Mouse (Mus musculus) forelimb bud, embryonic 11.5 days (tissue): ENCODE results near the gene Esm1.
"Not testable (repeated sequence)": the region's sequence is repeated elsewhere in the genome, so short reads cannot be mapped to it uniquely, and the experiment has no call there.

Experiments used
- DNase-seq: peaks from one replicate; pipeline ENCODE4 v3.0.0-alpha.2; 2012; ENCODE audit warnings: low read depth, low spot score

Gene Esm1

DNA sequence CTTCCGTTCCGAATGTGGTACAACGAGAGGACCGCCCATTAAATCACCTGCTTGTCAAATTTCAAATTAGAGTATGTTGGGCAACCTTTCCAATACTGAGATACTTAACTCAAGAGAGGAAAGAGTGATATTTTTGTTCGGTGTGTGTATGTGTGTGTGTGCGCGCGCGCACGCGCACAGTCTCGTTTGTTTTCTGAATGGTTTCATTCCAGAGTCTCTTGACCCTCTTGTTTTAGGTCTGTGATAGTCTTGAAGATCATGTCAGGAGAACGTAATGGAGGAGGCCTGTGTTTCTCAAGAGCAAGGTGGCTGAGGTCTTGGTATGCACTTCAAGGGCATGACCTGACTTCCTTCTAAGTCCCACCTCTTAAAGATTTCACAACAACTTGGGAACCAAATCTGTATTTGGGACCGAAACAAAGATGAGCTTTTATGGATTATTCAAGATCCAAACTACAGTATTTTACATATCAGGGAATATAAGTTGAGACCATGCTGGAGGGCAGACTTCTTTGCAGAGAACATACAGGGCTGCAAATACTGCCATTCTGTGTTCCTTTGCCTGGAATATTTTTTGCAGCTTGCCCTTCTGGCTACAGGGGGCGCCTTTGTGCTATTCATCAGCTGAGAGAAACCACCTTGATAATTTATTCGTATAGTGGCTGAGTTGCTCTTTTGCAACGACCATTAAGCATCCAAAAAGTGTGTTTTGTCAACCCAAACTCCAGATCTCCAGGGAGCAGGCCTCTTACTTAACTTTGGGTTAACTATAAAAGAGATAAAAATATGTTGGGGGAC is 18.4 kb downstream of the Esm1 start:
- no peak for DNase-seq

DNA sequence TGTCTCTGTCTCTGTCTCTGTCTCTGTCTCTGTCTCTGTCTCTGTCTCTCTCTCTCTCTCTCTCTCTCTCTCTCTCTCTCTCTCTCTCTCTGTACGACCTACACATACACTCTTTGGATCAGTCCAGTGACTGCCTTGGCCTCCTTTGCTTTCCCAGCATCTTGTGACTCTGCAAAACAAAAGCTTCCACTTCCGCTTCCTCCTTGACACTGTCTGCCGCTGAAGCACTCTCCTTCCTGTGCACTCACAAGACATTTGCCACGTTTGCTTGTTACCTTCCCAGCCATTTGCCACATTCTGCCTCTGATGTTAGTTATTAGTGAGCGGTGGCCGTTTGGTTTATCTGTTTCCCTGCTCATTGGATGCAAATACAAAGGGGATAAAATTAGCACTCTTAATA is 32.7 kb downstream of the Esm1 start:
- DNase-seq, result no peak

DNA sequence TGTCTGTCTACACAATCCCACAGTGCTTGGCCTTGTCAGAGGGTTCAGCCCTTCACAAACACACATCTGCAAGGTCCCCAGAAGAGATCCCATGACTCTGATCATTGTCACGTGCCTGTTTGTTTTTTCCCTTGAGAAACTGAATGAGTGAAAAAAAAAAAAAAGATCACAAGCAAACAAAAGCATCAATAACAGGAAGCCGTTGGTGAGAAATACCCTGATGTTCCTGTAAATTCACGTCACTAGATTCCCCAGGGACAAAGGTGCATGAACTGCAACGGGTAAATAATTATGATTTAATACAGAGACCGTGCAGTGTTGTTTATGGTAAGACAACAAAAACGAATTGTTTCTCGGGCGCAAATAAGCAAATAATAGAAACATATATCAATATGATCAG is 35.6 kb downstream of the Esm1 start:
- DNase-seq, result no peak

DNA sequence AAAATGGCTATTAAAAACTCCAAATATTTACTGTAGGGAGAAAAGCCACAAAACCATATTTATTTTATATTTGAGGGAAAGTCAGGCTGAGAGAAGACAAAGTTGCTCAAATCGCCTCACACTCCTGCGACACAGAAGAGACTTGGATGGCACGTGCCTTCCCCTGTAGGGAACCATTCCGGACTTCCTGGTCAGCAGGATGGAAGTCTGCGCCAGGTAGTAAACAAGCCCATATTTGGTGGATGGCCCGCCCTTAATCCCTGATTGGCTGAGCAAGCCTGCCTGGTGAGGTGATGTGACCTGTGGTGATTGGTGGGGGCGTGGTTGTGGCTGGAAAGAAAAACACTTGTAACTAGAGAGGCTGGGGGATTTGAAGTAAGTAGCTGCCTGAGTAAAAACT is 43.1 kb downstream of the Esm1 start:
- not testable (repeated sequence) for DNase-seq

DNA sequence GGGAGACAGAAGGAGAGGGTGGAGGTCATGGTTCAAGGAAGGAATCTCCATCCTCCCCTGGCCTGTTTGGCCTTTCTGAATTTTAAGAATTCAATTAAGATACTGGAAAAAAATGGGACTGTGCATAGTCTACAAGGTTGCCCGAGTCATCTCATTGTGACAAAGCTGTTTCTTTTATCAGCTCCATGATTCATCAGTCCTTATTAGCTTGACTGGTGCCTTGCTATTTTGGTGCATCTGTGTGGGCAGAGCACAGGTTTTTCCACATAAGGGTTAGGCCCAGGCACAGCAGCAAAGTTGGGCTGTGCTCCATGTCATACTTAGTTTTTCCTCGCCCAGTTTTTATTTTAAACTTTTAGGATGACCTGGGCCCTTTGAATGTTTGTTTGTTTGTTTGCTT is 47.3 kb downstream of the Esm1 start:
- no peak for DNase-seq

DNA sequence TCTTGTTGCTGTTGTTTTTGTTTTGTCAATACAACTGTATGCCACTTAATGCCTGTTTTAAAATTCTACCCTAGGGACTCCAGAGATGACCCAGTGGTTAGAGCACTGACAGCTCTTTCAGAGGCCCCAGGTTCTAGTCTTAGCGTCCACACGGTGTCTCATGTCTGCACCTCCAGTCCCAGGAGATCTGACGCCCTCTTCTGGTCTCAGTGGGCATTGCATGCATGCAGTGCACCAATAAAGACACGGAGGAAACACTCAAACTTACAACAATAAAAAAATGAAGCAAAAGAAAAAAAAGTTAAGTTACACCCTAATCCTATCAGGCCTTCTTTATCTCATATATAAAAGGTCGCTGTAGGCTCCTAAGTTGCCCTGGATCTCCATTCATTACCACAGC is 47.7 kb downstream of the Esm1 start:
- DNase-seq, result no peak

DNA sequence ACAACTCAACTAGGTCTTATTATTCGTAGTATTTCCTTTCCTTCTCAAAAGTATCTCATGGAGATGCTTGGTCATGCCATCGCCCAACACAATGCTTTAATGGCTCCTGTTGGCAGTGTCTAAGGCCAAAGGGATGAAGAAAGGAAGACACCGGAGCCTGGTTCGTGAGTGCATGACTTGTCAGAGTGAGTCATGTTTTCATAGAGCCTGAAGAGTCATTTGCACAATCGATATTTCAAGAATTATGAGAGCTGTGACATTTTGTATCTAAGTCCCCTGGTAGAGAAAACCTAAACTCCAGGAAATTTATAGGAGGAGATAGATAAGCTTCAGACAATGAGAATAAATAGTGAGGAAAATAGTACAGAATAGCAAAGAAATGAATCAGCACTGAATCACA is 49.8 kb downstream of the Esm1 start:
- no peak for DNase-seq

DNA sequence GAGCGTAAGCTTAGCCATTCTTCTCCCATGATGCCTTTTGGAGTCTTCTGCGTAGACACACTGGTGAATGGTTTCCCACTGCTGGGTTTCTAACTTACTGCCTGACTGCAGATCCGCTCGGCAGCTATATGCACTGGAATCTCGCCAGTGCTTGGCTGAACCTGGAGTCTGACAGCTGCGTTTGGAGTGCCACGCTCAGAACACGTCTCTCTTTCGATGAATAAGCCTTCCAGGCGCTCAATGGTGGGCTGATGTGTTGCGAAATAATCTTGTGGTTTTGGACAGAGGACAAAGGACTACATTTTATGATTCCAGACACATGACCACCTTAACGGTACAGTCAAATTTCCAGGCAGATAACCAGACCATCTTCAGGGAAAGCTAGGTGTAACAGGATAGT is 53.4 kb downstream of the Esm1 start:
- no peak for DNase-seq

DNA sequence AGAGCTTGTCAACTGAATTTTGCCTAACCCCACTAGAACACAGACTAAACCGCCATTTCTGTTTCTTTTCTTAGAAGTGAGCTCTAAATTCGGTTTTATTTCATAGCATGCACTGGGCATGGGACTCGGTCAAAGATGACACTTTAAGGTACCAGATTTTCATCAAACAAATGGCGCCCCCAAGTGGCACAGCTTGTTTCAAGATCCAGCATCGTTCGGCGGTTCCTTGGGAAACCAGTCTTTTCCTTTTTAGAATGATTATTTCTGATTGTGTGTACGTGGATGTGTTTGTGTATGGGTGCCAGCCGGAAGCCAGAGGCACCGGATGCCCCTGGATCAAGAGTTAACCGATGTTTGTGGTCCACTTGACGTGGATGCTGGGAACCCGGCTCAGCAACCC is 55.8 kb downstream of the Esm1 start:
- DNase-seq, result peak; percentile 28

DNA sequence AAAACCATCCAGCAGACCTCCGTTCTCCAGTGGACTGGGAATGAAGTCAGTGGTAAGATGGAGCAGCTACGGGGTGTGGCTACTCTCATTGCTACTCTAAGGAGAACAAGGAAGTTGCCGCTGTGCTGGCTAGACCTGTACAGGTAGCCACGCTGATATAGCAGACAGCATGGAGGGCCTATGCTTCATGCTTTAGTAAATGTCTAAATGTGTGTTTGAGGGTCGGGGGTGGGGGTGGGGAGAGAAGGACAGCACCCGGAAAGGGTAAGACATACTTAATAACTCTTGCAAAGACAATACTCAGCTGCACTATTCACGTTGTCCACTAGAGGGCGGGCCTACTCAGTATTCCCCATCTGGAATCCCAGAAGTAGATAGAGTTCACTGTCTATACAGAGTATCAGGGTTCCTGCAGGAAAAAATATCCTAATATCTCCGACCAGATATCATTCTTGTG is 57.1 kb downstream of the Esm1 start:
- DNase-seq, result peak; percentile 71

DNA sequence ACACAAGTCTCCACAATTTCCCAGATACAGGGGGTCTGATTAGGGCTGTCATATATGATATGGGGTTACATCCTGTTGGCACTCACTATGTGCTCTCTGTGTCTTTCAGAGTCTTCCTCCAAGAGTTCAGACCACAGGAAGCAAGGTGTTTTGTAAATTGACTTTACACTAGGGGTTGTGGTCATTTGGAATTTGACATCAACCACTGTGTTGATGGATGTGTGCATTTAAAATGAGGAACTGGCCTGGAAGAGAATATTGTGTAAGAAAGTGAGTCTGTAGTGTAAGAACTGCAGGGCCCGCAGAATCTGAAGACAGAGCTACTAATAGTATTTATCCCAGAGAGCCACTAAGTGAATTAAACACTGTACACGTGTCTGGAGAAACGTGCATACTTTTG is 57.7 kb downstream of the Esm1 start:
- no peak for DNase-seq
